Mouse (Mus musculus): ENCODE data around the gene Exoc2.

The Exoc2 gene

DNA sequence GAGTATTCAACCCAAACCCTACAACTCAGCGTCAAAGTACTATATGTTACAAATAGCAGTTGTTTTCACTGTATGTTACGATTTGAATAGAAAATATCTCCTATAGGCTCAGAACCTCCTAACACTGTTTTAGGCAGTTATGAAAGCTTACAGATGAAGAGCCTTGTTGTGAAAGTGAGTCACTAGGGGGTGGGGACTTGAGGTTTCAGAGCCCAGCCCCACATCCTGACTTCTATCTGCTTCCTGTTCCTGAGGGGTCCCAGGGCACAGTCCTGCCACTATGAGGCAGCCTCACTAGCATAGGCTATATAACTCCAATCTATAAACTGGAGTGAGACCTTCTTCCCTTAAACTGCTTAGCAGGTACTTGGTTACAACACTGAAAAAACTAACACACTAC, 1.8 kb downstream of the Exoc2 start:
- DNase-seq (ENCODE audit: low read depth, low spot score), result no peak

DNA sequence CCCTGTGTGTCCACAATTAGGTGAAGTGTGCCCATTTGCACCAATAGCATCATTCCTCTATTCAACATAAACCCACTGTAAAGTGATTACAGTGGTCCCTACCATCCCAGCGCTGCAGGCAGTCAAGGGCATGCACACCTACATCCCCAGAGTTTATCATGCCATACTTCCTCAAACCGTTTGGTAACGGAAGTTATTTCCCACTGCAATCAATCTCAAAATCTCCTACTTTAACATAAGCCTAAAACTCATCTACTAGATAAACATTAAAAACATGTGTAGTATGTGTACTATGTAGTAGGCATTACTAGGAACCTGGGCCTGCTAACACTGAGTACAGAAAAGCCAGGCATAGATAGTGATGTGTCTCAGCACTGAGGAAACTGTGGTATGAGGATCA, 2.8 kb downstream of the Exoc2 start:
- DNase-seq (ENCODE audit: low read depth, low spot score), result no peak

DNA sequence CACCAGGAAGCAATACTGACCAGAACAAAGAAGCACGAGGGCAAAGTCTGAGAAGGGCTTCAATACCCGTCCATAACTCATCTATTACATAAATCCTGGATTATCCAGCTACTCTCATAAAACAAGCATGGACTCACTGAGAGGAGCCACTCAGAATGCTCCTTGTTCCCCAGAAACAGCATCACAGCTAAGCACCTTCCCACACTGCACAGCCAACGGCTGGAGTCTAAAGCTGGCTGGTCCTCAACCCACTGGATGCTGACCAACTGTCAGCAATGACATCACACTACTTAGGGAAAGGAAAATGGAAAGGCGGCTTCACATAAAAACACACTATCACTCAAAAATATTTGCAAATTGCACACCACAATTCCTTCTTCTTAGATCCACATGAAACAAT, 5.6 kb downstream of the Exoc2 start:
- no peak for DNase-seq (ENCODE audit: low read depth, low spot score)

DNA sequence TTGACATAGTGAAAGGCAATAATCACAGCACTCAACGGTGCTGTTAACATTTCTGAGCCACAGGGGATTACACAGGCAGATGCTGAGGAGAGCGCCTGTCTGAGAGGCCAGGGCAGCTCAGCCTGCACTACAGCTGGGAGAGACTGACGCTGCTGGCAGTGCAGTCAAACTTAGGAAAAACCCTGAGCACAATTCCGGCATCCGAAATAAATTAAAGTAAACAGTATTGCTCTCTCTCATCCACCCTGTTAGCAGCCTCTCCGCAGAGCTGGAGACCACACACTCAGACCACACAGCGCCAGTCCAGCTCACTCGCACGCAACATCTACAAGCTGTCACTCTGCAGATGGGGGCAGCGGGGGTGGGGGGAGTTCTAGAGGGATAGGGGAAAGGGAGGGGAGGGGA, 7.4 kb downstream of the Exoc2 start:
- DNase-seq (ENCODE audit: low read depth, low spot score), result no peak

DNA sequence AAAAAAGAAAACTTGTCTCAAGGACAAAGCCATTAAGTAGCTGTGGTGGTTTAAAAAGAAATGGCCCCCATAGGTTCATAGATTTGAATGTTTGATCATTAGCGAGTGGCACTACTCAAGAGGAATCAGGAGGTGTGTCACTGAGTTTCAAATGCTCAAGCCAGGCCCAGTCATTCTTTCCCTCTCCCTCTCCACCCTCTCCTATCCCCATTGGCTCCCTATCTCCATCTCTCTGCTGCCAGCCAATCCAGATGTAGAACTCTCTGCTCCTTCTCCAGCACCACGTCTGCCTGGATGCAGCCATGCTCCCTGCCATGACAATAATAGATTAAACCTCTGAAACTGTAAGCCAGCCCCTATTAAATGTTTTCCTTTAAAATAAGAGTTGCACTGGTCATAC, 12.0 kb downstream of the Exoc2 start:
- DNase-seq (ENCODE audit: low read depth, low spot score), result peak; percentile 39

DNA sequence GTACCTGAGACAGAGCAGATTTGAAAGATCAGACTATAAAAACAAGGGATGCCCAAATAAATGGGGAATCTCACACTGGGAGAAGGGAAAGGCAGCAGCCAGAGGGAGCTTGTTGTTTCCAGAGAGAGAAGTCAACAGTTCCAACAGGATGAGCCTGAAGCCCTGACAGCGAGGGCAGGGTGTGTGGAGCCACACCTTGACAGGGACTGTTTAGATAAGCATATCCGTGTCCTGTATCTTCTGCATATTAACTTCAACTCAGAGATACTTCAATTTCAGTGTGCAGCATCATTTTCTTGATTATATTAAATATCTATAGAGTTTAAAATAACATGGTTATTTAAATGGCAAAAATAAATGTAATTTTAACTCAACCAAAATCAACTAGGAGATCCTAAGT, 13.2 kb downstream of the Exoc2 start:
- peak; percentile 53 for DNase-seq (ENCODE audit: low read depth, low spot score)

DNA sequence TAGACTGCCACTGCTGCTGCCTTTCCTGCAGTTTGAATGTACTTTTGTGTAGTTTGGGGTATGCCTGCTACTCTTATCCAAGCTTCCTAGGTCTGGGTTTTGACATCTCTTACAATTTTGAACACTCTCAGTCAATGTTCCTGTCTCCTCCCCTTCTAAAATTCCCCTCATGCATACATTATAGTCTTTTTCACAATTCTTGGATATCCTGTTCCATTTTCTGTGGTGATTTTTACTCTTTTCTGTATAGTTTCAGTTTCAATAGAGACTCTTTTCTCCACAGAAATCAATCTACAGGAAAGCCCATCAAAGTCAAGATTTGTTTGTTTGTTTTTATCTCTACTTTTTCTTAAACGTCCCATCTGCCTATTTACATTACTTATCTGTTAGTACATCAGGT, 20.3 kb downstream of the Exoc2 start:
- DNase-seq (ENCODE audit: low read depth, low spot score), result no peak

DNA sequence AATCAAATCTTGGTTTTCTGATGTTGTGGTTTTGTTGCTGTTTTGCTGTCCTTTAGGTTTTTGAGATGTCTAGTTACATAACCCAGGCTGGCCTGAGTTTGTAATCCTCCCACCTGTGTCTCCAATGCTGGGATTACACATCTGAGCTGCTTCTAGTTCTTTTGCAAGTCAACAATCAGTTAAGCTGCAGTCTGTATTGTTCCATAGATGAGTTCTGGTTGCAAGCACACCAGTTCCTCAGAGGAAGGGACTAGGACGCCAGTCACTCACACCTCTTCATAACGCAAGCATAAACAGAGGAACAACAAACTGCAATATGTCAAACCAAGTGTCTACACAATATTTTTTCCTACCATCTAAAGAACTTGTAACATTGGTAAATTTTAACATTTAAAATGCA, 21.8 kb downstream of the Exoc2 start:
- no peak for DNase-seq (ENCODE audit: low read depth, low spot score)

DNA sequence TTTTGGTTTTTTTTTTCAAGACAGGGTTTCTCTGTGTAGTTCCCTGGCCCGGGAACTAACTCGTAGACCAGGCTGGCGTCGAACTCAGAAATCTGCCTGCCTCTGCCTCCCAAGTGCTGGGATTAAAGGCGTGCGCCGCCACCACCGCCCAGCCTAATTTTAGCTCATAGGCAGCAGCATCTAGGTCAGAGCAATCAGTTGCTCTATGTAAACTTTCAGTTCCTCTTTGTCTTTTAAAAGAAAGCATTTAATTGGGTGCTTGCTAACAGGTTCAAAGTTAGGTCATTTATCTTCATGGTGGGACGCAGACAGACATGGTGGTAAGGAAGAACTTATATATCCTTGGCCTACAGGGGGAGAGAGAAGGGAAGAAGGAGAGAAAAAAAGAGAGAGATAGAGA, 24.7 kb downstream of the Exoc2 start:
- no peak for DNase-seq (ENCODE audit: low read depth, low spot score)

DNA sequence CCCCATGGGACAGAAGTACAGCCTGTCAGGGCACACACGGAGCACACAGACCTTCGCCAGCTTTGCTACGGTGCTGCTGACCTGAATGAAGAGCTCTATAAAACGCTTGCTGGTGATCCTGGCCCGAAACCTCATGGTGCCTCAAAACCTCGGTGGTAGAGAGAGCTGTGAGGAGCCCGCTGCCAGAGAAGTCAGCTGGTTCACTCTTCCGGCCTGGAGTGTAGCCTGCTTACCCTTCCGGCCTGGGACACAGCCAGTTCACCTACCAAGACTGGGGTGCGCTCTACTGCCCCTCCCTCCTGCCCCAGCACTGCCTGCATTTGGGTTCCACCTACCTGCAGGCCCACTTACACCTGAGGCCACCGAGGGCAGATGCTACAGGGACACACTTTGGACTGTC, 26.4 kb downstream of the Exoc2 start, which contains the start of gene Hus1b:
Hus1b (minus strand) TSS at position 220 of the 400 bp plus-strand sequence.
- no peak for DNase-seq (ENCODE audit: low read depth, low spot score)

DNA sequence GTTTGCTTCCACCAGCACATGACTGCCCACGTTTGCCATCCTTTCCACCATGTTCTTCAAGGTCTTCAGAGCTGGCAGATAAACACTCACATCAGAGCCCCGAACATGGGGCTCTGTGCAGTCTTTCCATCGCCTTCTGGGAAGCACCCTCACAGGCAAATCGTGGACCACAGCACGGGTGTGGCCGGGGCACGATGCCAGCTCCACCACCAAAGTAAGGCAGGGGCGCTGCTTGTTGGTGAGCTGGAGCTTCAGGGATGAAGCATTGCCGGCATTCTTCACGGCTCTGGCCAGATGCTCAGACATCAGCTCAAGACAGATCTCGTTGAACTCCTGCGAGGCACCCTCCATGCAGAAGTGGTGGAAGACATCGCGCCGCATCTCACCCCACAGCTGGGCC, 26.8 kb downstream of the Exoc2 start:
- DNase-seq (ENCODE audit: low read depth, low spot score), result no peak

DNA sequence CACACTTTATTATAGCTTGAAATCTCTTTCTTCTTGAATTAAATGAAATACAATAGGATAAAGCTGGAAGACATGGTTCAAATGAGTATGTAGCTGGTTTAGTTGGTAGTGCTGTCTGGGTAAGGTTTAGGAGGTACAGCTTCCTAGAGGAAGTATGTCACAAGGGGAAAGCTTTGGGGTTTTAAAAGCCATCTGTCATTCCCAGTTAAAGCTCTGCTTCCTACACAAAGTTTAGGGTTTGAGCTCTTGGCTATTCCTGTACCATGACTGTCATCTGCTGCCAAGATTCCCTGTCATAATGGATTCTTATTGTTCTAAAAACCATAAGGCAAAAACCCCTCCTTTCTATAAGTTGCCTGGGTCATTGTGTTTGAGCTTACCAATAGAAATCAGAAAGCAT, 28.1 kb downstream of the Exoc2 start:
- no peak for DNase-seq (ENCODE audit: low read depth, low spot score)

DNA sequence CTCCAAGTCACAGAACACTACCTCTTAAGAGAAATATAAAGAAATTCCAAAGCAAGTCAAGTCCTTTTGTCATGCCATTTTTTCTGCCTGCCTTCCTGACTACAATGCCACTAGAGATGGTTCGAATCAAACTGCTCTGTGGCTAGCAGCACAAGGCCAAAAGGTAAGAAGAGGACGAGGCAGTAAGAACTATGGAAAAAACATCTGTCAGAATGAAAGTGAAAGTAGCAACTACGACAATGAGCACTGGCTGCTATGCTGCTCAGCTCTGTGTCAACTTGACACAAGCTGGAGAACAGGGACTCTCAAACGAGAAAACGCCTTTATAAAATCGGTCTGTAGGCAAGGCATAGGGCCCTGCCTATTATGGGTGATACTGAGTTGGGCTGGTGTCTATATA, 40.9 kb downstream of the Exoc2 start:
- no peak for DNase-seq (ENCODE audit: low read depth, low spot score)

DNA sequence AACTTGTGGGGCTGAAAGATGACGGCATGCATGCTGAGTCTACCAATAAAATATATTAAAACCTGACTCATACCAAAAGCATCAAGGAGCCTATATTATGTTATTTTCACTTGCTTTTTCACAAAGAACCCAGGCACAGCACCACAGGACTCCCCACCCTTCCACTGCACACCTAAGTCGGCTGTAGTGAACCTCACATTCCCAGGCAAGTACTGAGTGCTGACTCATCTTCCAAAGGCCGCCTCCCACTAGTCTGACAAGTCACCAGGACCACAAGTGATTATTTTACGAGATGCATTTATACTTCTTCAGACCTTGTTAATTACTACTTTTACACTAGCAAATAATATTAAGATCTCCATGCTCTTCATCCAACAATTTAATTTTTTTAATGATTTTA, 42.3 kb downstream of the Exoc2 start:
- peak; percentile 54 for DNase-seq (ENCODE audit: low read depth, low spot score)

DNA sequence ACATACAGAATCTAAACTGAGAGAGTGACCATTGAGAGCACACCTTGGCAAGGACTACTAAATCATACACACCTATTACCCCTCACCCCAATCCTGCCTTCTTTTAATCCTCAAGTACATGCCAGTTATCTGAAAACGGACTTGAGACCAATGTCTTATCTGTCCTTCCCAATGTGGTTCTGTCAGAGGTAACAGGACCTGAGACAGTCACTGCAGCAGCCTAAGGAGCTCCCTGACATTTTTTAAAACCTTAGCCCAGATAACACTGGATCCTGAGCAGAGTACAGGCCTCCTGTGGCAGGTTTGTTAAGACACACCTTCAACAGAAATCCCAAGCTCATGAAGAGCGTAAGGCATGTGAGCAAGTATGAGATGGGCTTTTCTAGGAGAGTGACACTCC, 44.8 kb downstream of the Exoc2 start:
- DNase-seq (ENCODE audit: low read depth, low spot score), result no peak

DNA sequence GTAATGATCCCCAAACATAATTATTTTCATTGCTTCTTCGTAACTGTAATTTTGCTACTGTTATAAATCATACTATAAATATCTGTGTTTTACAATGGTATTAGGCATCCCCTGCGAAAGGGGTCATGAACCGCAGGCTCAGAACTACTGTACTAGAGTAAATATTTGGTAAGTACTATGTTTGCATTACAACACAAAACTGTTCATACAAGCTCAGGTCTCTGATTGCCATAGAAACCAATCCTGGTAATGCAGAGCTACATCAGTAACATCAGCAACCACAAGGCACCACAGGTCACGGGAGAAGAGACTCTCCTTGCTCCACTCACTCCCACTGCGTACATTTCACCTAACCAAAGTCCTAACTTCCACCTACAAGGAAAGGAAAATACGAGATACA, 49.6 kb downstream of the Exoc2 start:
- no peak for DNase-seq (ENCODE audit: low read depth, low spot score)

DNA sequence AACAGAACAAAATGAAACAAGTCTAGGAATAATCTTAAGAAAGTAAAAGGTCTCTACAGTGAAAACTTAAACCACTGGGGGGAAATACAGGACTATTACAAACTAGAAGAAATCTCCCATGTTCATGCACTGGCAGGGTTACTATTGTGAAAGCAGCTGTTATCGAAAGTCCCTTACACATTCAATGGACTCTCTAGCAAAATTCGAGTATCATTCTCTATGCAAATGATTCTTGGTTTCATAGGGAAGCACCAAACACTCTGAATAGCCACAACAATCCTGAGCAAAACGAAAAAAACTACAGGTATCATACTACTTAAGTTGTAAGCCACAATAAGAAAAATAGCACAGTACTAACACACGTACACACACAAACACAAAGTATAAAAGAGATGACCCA, 52.0 kb downstream of the Exoc2 start:
- DNase-seq (ENCODE audit: low read depth, low spot score), result no peak

DNA sequence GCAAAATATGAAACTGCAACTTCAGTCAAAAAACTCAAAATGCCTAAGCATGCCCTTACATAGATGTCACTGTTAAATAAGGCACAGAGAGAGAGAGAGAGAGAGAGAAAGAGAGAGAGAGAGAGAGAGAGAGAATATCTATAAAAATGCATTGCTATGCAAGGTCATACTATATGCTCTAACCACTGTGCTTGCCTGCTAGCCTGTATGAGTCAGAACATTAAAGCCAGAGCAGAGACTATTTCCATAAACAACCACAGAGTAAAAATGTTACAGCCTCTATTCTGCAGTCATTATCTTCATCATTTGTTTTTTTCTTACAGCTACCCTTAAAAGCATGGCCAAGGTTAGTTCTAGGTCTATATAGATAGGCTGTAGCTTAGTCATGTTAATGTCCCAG, 60.1 kb downstream of the Exoc2 start:
- DNase-seq (ENCODE audit: low read depth, low spot score), result no peak

DNA sequence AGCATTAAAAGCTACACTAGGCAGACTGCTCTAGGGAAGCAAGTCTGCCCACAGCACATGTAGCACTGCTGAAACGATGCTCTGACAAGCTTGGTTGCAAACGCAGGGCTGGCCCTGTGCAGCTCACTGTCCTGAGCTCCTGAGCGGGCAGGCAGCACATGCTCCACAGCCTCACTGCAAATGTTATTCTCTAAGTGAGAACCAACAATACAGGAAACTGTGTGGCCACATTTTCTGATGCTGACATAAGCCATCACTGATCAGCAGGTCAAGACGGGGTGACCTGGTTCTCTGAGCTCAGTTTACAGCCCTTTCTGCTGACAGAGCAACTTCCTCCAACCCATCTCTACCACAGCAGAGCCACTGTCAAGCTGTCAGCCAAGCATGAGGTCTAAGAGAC, 60.9 kb downstream of the Exoc2 start:
- DNase-seq (ENCODE audit: low read depth, low spot score), result no peak

DNA sequence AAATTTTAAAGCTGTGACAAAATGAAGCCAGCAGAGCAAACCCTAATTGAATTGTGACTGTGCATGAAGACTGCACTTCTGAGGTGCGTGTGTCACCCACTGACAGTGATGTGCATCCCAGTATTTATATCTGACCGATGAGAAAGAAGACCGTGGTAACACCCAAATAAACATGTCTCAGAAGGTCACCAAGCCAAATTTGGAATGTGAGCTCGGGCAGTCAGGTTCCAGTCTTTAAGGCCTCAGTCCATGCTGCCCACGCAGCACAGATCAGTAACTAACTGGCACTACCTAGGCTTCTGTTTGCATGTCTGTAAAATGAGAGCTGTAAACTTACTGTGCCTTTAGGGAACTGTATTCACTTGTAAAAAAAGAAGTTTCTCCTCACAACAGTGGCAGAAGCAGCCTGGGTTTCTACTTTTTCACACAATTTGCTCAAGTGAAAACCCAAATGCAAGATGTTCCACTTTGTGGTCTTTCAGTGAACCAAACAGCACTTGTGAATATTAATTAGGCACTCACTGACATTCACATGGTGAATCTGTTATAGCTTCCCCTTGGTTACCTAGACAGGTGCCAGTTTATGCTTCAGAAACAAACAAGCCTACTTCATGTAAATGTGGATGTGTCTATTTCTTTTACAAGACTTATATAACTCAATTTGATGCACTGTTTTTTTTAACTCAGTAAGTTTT, 61.8 kb downstream of the Exoc2 start:
- DNase-seq (ENCODE audit: low read depth, low spot score), result no peak

DNA sequence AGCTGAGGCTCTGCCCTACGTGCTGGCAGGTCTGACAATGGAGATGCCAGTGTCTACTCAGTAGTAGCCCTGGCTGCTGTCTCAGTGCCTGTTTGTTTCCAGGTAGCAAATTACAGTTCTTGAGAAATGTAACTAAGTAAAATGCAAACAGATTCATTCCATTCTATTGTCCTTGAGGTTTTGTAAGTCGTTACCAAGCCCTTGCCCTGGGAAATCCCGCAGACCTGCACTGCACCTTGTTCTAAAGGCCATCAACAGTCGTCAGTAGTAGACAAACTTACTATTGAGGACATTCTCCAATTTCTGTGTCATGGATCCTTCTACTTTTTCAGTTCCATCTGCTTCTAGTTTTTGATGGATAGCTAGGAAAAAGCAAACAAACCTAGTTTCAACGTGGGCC, 63.0 kb downstream of the Exoc2 start:
- no peak for DNase-seq (ENCODE audit: low read depth, low spot score)

DNA sequence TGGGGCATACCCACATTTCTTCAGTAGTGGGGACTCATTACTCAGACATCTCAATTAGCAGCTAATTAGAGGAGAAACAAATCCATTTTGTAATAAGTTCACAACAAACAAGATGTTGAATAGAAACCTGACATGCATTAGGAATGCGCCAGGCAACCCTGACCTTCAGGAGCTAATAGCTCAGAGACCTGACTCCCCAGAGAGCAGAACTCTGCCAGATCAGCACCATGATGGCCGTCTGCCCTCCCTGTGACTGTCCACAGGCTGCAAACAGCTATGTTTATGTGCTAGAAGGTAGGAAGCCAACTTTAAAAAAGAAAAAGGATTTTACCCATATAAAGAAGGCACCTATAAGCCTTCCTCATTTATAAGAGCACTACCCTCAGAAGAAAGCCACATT, 71.6 kb downstream of the Exoc2 start:
- no peak for DNase-seq (ENCODE audit: low read depth, low spot score)

DNA sequence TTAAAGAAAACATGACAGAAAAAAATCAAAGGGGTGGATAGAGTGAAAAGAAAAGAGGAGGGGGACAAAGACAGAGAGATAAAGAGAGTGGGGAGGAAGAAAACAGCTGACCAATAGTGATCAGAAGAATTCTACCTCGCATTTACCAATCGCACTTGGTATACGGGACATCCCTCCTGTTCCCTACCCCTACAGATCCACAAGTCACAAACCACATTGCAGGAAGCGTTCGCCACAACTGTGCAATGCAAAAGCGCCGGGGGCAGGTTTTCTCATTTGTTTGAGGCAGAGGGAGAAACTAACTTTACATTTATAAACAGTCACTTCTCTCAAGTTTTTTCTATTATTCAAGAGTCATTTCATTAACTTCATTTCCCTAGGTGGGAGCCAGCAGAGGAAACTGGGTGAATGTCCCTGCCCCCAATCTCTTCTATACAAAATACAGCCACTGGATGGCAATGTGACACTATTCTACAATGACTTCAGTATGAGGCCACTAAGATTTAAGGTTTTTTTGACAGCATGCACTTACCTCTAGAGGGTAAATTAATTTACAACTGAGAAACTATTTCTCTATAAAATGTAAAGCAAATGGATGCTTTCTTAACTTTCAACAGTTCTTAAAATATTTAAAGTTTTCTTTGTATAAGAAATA, 72.4 kb downstream of the Exoc2 start:
- DNase-seq (ENCODE audit: low read depth, low spot score), result no peak

Data from c-Kit-negative CD71-positive TER-119-positive erythroid progenitor cells, embryonic 14.5 days (primary cell).